Mouse (Mus musculus) left cerebral cortex, adult 8-10 months (tissue): Measurements from ENCODE around the gene Ccr1l1. TPM values are rescaled to one million over a fixed set of nuclear protein-coding genes. Genes with fewer than 3 reads are reported as not detected.
"Not testable (repeated sequence)": the region's sequence is repeated elsewhere in the genome, so short reads cannot be mapped to it uniquely, and the experiment has no call there.

Experiments used
- DNase-seq, 2 experiments: peaks; one replicate each; pipeline ENCODE4 v3.0.0; 2022; ENCODE audit warnings: low spot score in 2 of 2
- total RNA-seq, 4 experiments: library from RNA; stranded (reverse); gene quantifications; 2 replicates each; pipeline ENCODE4 v1.2.4; 2022

The Ccr1l1 gene
- total RNA-seq = not detected

- DNase-seq = no peak
These were observed at the start of gene Ccr1l1 for GRCm38 (mm10) chr9:123978308-123978707. TSS of gene Ccr1l1 (minus strand) at chr9:123978408.

GRCm38 (mm10) chr9:124021672-124022071, 43.5 kb upstream of the Ccr1l1 start, which contains the start of gene Ccr3:
TSS of gene Ccr3 (plus strand) at chr9:124021972.
- DNase-seq = no peak

GRCm38 (mm10) chr9:124019887-124020286, 41.7 kb upstream of the Ccr1l1 start:
- no peak for DNase-seq

GRCm38 (mm10) chr9:124016048-124016447, 37.8 kb upstream of the Ccr1l1 start:
- no peak for DNase-seq

- no peak for DNase-seq
These were observed 36.9 kb upstream of the Ccr1l1 start for GRCm38 (mm10) chr9:124014985-124015652.

GRCm38 (mm10) chr9:124013270-124013669, 35.1 kb upstream of the Ccr1l1 start:
- no peak for DNase-seq

- no peak for DNase-seq
These were observed 34.5 kb upstream of the Ccr1l1 start for GRCm38 (mm10) chr9:124012691-124013090.

- no peak for DNase-seq
These were observed 21.6 kb upstream of the Ccr1l1 start for GRCm38 (mm10) chr9:123999784-124000183.

- DNase-seq = no peak
These were observed 19.5 kb upstream of the Ccr1l1 start for GRCm38 (mm10) chr9:123997719-123998118.

GRCm38 (mm10) chr9:123991312-123991906, 13.2 kb upstream of the Ccr1l1 start:
- DNase-seq = peak in 1 of 2 experiments; percentile 39

GRCm38 (mm10) chr9:123989671-123990070, 11.5 kb upstream of the Ccr1l1 start:
- DNase-seq = no peak

- DNase-seq = no peak
These were observed 8.0 kb upstream of the Ccr1l1 start for GRCm38 (mm10) chr9:123986217-123986616.

GRCm38 (mm10) chr9:123984943-123985342, 6.7 kb upstream of the Ccr1l1 start:
- DNase-seq = no peak

GRCm38 (mm10) chr9:123982720-123983119, 4.5 kb upstream of the Ccr1l1 start:
- DNase-seq = no peak

GRCm38 (mm10) chr9:123981909-123982308, 3.7 kb upstream of the Ccr1l1 start:
- no peak for DNase-seq

GRCm38 (mm10) chr9:123980858-123981475, 2.8 kb upstream of the Ccr1l1 start:
- DNase-seq = not testable (repeated sequence)

- no peak for DNase-seq
These were observed 1.1 kb downstream of the Ccr1l1 start for GRCm38 (mm10) chr9:123976876-123977663.

- no peak for DNase-seq
These were observed 2.6 kb downstream of the Ccr1l1 start for GRCm38 (mm10) chr9:123975630-123976029.

GRCm38 (mm10) chr9:123968290-123968912, 9.8 kb downstream of the Ccr1l1 start, which contains the start of gene Ccr1:
TSS of gene Ccr1 (minus strand) at chr9:123968692.
- no peak for DNase-seq

- DNase-seq = not testable (repeated sequence)
These were observed 11.2 kb downstream of the Ccr1l1 start for GRCm38 (mm10) chr9:123966858-123967495.

GRCm38 (mm10) chr9:123964776-123965175, 13.4 kb downstream of the Ccr1l1 start:
- DNase-seq = no peak
